Mouse (Mus musculus): Measurements from ENCODE around the gene Ikzf2. TPM values are rescaled to one million over a fixed set of nuclear protein-coding genes. Genes with fewer than 3 reads are reported as not detected.

Ikzf2 gene
- polyA plus RNA-seq, 1 experiment from 2014 or later = 2.4 TPM

GRCm38 (mm10) chr1:69545217-69545884 lies 141.7 kb downstream of the Ikzf2 start:
- no peaks in the 10 kb centered on the region for H3K4me1 ChIP-seq (replicated peaks; ENCODE audit: control insufficient read depth, insufficient read depth)
- no peak overlapping the region for H3K4me2 ChIP-seq (replicated peaks; ENCODE audit: low read depth)
- TF ChIP-seq EP300 (optimal IDR thresholded peaks at IDR 0.05) (no peak), CTCF (IDR thresholded peaks at IDR 0.05; ENCODE audit: low read depth) (no peak)
- 85% methylated on average over 8 of the region's 8 CpGs for WGBS
- no peak overlapping the region for H3K4me3 ChIP-seq (ENCODE audit: low read depth, low read length)
- no peaks in the 10 kb centered on the region for H3K9me3 ChIP-seq (ENCODE audit: control insufficient read depth, low read length)
- H3K9ac ChIP-seq (ENCODE audit: low read length) = no peak overlapping the region
- DNase-seq (ENCODE audit: low spot score) (no peak), ATAC-seq (ENCODE audit: low FRiP score, low TSS enrichment) (no peak)
- H3K36me3 ChIP-seq (ENCODE audit: control insufficient read depth, insufficient read depth, low read length) = no peaks in the 10 kb centered on the region
- no peak overlapping the region for H3K27ac ChIP-seq (replicated peaks)
- no peaks in the 10 kb centered on the region for H3K27me3 ChIP-seq (ENCODE audit: control insufficient read depth, insufficient read depth, low read length)

- WGBS = 93% methylated on average over 6 of the region's 6 CpGs
- ATAC-seq (ENCODE audit: low FRiP score, low TSS enrichment) (no peak), DNase-seq (ENCODE audit: low spot score) (no peak)
- Histone ChIP-seq H3K27me3 (ENCODE audit: control insufficient read depth, insufficient read depth, low read length) (no peaks in the 10 kb centered on the region), H3K27ac (replicated peaks) (no peak overlapping the region), H3K36me3 (ENCODE audit: control insufficient read depth, insufficient read depth, low read length) (no peaks in the 10 kb centered on the region), H3K4me3 (ENCODE audit: low read depth, low read length) (no peak overlapping the region), H3K9me3 (ENCODE audit: control insufficient read depth, low read length) (no peaks in the 10 kb centered on the region), H3K9ac (ENCODE audit: low read length) (no peak overlapping the region), H3K4me1 (replicated peaks; ENCODE audit: control insufficient read depth, insufficient read depth) (no peaks in the 10 kb centered on the region), H3K4me2 (replicated peaks; ENCODE audit: low read depth) (no peak overlapping the region)
- TF ChIP-seq EP300 (optimal IDR thresholded peaks at IDR 0.05) (no peak), CTCF (IDR thresholded peaks at IDR 0.05; ENCODE audit: low read depth) (no peak)
Observed at GRCm38 (mm10) chr1:69543774-69544597, 143.1 kb downstream of the Ikzf2 start.

- Histone ChIP-seq H3K4me2 (replicated peaks; ENCODE audit: low read depth) (no peak overlapping the region), H3K27ac (replicated peaks) (no peak overlapping the region), H3K36me3 (ENCODE audit: control insufficient read depth, insufficient read depth, low read length) (no peaks in the 10 kb centered on the region), H3K4me1 (replicated peaks; ENCODE audit: control insufficient read depth, insufficient read depth) (no peaks in the 10 kb centered on the region), H3K4me3 (ENCODE audit: low read depth, low read length) (no peak overlapping the region), H3K9me3 (ENCODE audit: control insufficient read depth, low read length) (no peaks in the 10 kb centered on the region), H3K9ac (ENCODE audit: low read length) (no peak overlapping the region), H3K27me3 (ENCODE audit: control insufficient read depth, insufficient read depth, low read length) (no peaks in the 10 kb centered on the region)
- no peak for DNase-seq (ENCODE audit: low spot score)
- ATAC-seq (ENCODE audit: low FRiP score, low TSS enrichment) = no peak
- no peak for TF ChIP-seq EP300 (optimal IDR thresholded peaks at IDR 0.05)
- TF ChIP-seq CTCF (IDR thresholded peaks at IDR 0.05; ENCODE audit: low read depth) = no peak
- WGBS = 69% methylated on average over 3 of the region's 3 CpGs
Observed at GRCm38 (mm10) chr1:69542546-69542945, 144.5 kb downstream of the Ikzf2 start.

- no peak for ATAC-seq (ENCODE audit: low FRiP score, low TSS enrichment)
- Histone ChIP-seq H3K27ac (replicated peaks) (no peak overlapping the region), H3K4me1 (replicated peaks; ENCODE audit: control insufficient read depth, insufficient read depth) (no peaks in the 10 kb centered on the region), H3K27me3 (ENCODE audit: control insufficient read depth, insufficient read depth, low read length) (no peaks in the 10 kb centered on the region), H3K36me3 (ENCODE audit: control insufficient read depth, insufficient read depth, low read length) (no peaks in the 10 kb centered on the region), H3K4me3 (ENCODE audit: low read depth, low read length) (no peak overlapping the region), H3K4me2 (replicated peaks; ENCODE audit: low read depth) (no peak overlapping the region), H3K9me3 (ENCODE audit: control insufficient read depth, low read length) (no peaks in the 10 kb centered on the region), H3K9ac (ENCODE audit: low read length) (no peak overlapping the region)
- TF ChIP-seq CTCF (IDR thresholded peaks at IDR 0.05; ENCODE audit: low read depth) = no peak
- TF ChIP-seq EP300 (optimal IDR thresholded peaks at IDR 0.05) = no peak
- WGBS = 85% methylated on average over 7 of the region's 7 CpGs
- DNase-seq (ENCODE audit: low spot score) = no peak
Observed at GRCm38 (mm10) chr1:69538663-69539062, 148.4 kb downstream of the Ikzf2 start.

GRCm38 (mm10) chr1:69537619-69538018 lies 149.4 kb downstream of the Ikzf2 start:
- no peak for DNase-seq (ENCODE audit: low spot score)
- no peak overlapping the region for H3K9ac ChIP-seq (ENCODE audit: low read length)
- H3K4me1 ChIP-seq (replicated peaks; ENCODE audit: control insufficient read depth, insufficient read depth) = no peaks in the 10 kb centered on the region
- H3K27me3 ChIP-seq (ENCODE audit: control insufficient read depth, insufficient read depth, low read length) = no peaks in the 10 kb centered on the region
- no peaks in the 10 kb centered on the region for H3K36me3 ChIP-seq (ENCODE audit: control insufficient read depth, insufficient read depth, low read length)
- H3K4me3 ChIP-seq (ENCODE audit: low read depth, low read length) = no peak overlapping the region
- no peak for TF ChIP-seq EP300 (optimal IDR thresholded peaks at IDR 0.05)
- no peak for TF ChIP-seq CTCF (IDR thresholded peaks at IDR 0.05; ENCODE audit: low read depth)
- H3K9me3 ChIP-seq (ENCODE audit: control insufficient read depth, low read length) = no peaks in the 10 kb centered on the region
- no peak overlapping the region for H3K4me2 ChIP-seq (replicated peaks; ENCODE audit: low read depth)
- 60% methylated on average over 3 of the region's 3 CpGs for WGBS
- H3K27ac ChIP-seq (replicated peaks) = no peak overlapping the region
- no peak for ATAC-seq (ENCODE audit: low FRiP score, low TSS enrichment)

- Histone ChIP-seq H3K36me3 (ENCODE audit: control insufficient read depth, insufficient read depth, low read length) (no peaks in the 10 kb centered on the region), H3K4me1 (replicated peaks; ENCODE audit: control insufficient read depth, insufficient read depth) (no peaks in the 10 kb centered on the region), H3K4me3 (ENCODE audit: low read depth, low read length) (no peak overlapping the region), H3K27ac (replicated peaks) (no peak overlapping the region), H3K9ac (ENCODE audit: low read length) (no peak overlapping the region), H3K27me3 (ENCODE audit: control insufficient read depth, insufficient read depth, low read length) (no peaks in the 10 kb centered on the region), H3K4me2 (replicated peaks; ENCODE audit: low read depth) (no peak overlapping the region), H3K9me3 (ENCODE audit: control insufficient read depth, low read length) (no peaks in the 10 kb centered on the region)
- WGBS = 53% methylated on average over 4 of the region's 4 CpGs
- ATAC-seq (ENCODE audit: low FRiP score, low TSS enrichment) (no peak), DNase-seq (ENCODE audit: low spot score) (no peak)
- TF ChIP-seq EP300 (optimal IDR thresholded peaks at IDR 0.05) = no peak
- no peak for TF ChIP-seq CTCF (IDR thresholded peaks at IDR 0.05; ENCODE audit: low read depth)
Observed at GRCm38 (mm10) chr1:69535507-69535906, 151.5 kb downstream of the Ikzf2 start.
